Mouse (Mus musculus): Measurements from ENCODE around the gene Tm4sf4. TPM values are rescaled to one million over a fixed set of nuclear protein-coding genes. Genes with fewer than 3 reads are reported as not detected.

The Tm4sf4 gene
- total and polyA plus RNA-seq, 3 experiments, result not detected

- H3K4me2 ChIP-seq (ENCODE audit: insufficient read depth, low read depth, poor library complexity, severe bottlenecking), result no peak overlapping the region
- no peak for TF ChIP-seq NELFE (IDR thresholded peaks at IDR 0.05; ENCODE audit: low read depth, low read length)
- no peak for TF ChIP-seq EP300 (IDR thresholded peaks at IDR 0.05; ENCODE audit: low read length)
- H3K27me3 ChIP-seq (replicated peaks), result no peaks in the 10 kb centered on the region
- H3K9ac ChIP-seq (ENCODE audit: insufficient read depth, low read depth), result no peak overlapping the region
- in situ Hi-C loops (cut with MboI; ENCODE audit: low pct_ligation_motif_present, low pct_unique_long_range_greater_than_20kb, low sequenced_read_pairs), result no loop called here
- H3K27ac ChIP-seq (ENCODE audit: insufficient read depth, low read depth), result no peak overlapping the region
- H3K79me2 ChIP-seq (replicated peaks; ENCODE audit: control insufficient read depth, extremely low read depth, insufficient read depth, poor library complexity, severe bottlenecking), result no peaks in the 10 kb centered on the region
- H3K36me3 ChIP-seq (replicated peaks in 1 of 2; ENCODE audit: control insufficient read depth in 1 of 2, insufficient read depth in 1 of 2, low read length in 1 of 2), result no peaks in the 10 kb centered on the region
- no peaks in the 10 kb centered on the region for H3K4me1 ChIP-seq (ENCODE audit: control insufficient read depth in 1 of 2, insufficient read depth in 2 of 2)
- no peak for DNase-seq (ENCODE audit: extremely low read depth)
- dilution Hi-C loops (cut with MboI; ENCODE audit: extremely low pct_ligation_motif_present, extremely low pct_unique_long_range_greater_than_20kb, low sequenced_read_pairs), result no loop called here
- H3K9me3 ChIP-seq (replicated peaks; ENCODE audit: low read length), result no peaks in the 10 kb centered on the region
- no peak overlapping the region for H3K4me3 ChIP-seq (replicated peaks in 1 of 3; ENCODE audit: low read depth in 2 of 3, low read length in 2 of 3, poor library complexity in 1 of 3)
These were observed 13.6 kb upstream of the Tm4sf4 start for GRCm38 (mm10) chr3:57411535-57411934.

GRCm38 (mm10) chr3:57420233-57420632 is 4.9 kb upstream of the Tm4sf4 start:
- no peak overlapping the region for H3K4me2 ChIP-seq (ENCODE audit: insufficient read depth, low read depth, poor library complexity, severe bottlenecking)
- in situ Hi-C loops (cut with MboI; ENCODE audit: low pct_ligation_motif_present, low pct_unique_long_range_greater_than_20kb, low sequenced_read_pairs), result no loop called here
- no peak overlapping the region for H3K4me3 ChIP-seq (replicated peaks in 1 of 3; ENCODE audit: low read depth in 2 of 3, low read length in 2 of 3, poor library complexity in 1 of 3)

GRCm38 (mm10) chr3:57420660-57421059 is 4.5 kb upstream of the Tm4sf4 start:
- TF ChIP-seq BHLHE40 (IDR thresholded peaks at IDR 0.05; ENCODE audit: low read depth, low read length) (no peak), MAX (IDR thresholded peaks at IDR 0.05; ENCODE audit: low read length) (no peak), ZC3H11A (IDR thresholded peaks at IDR 0.05; ENCODE audit: low read depth, low read length) (no peak), ETS1 (conservative IDR thresholded peaks at IDR 0.05; ENCODE audit: low read depth, low read length) (no peak), UBTF (IDR thresholded peaks at IDR 0.05; ENCODE audit: low read depth, low read length) (no peak), MAFK (IDR thresholded peaks at IDR 0.05; ENCODE audit: insufficient replicate concordance, low read length) (no peak), KAT2A (IDR thresholded peaks at IDR 0.05; ENCODE audit: insufficient replicate concordance, low read length) (no peak), NELFE (IDR thresholded peaks at IDR 0.05; ENCODE audit: low read depth, low read length) (no peak), RCOR1 (conservative IDR thresholded peaks at IDR 0.05; ENCODE audit: low read depth, low read length) (no peak), POLR2A (IDR thresholded peaks at IDR 0.05; ENCODE audit: low read depth, low read length) (no peak), MXI1 (IDR thresholded peaks at IDR 0.05; ENCODE audit: low read depth, low read length) (no peak), JUND (conservative IDR thresholded peaks at IDR 0.05; ENCODE audit: low read depth, low read length) (no peak), CHD2 (IDR thresholded peaks at IDR 0.05; ENCODE audit: low read length) (no peak)
- H3K9me3 ChIP-seq (replicated peaks; ENCODE audit: low read length), result no peaks in the 10 kb centered on the region
- H3K27ac ChIP-seq (ENCODE audit: insufficient read depth, low read depth), result no peak overlapping the region
- H3K36me3 ChIP-seq (replicated peaks in 1 of 2; ENCODE audit: control insufficient read depth in 1 of 2, insufficient read depth in 1 of 2, low read length in 1 of 2), result no peaks in the 10 kb centered on the region
- H3K9ac ChIP-seq (ENCODE audit: insufficient read depth, low read depth), result no peak overlapping the region
- H3K27me3 ChIP-seq (replicated peaks), result no peaks in the 10 kb centered on the region
- in situ Hi-C loops (cut with MboI; ENCODE audit: low pct_ligation_motif_present, low pct_unique_long_range_greater_than_20kb, low sequenced_read_pairs) (no loop called here), dilution Hi-C loops (cut with MboI; ENCODE audit: extremely low pct_ligation_motif_present, extremely low pct_unique_long_range_greater_than_20kb, low sequenced_read_pairs) (no loop called here)
- H3K4me2 ChIP-seq (ENCODE audit: insufficient read depth, low read depth, poor library complexity, severe bottlenecking), result no peak overlapping the region
- H3K79me2 ChIP-seq (replicated peaks; ENCODE audit: control insufficient read depth, extremely low read depth, insufficient read depth, poor library complexity, severe bottlenecking), result no peaks in the 10 kb centered on the region
- no peak for DNase-seq (ENCODE audit: extremely low read depth)
- H3K4me3 ChIP-seq (replicated peaks in 1 of 3; ENCODE audit: low read depth in 2 of 3, low read length in 2 of 3, poor library complexity in 1 of 3), result no peak overlapping the region
- no peaks in the 10 kb centered on the region for H3K4me1 ChIP-seq (ENCODE audit: control insufficient read depth in 1 of 2, insufficient read depth in 2 of 2)

More at GRCm38 (mm10) chr3:57420233-57420632, 4.9 kb upstream of the Tm4sf4 start:
- H3K79me2 ChIP-seq (replicated peaks; ENCODE audit: control insufficient read depth, extremely low read depth, insufficient read depth, poor library complexity, severe bottlenecking), result no peaks in the 10 kb centered on the region
- DNase-seq (ENCODE audit: extremely low read depth), result no peak
- dilution Hi-C loops (cut with MboI; ENCODE audit: extremely low pct_ligation_motif_present, extremely low pct_unique_long_range_greater_than_20kb, low sequenced_read_pairs), result no loop called here
- H3K4me1 ChIP-seq (ENCODE audit: control insufficient read depth in 1 of 2, insufficient read depth in 2 of 2), result no peaks in the 10 kb centered on the region
- no peaks in the 10 kb centered on the region for H3K27me3 ChIP-seq (replicated peaks)
- H3K9me3 ChIP-seq (replicated peaks; ENCODE audit: low read length), result no peaks in the 10 kb centered on the region
- TF ChIP-seq POLR2A (IDR thresholded peaks at IDR 0.05; ENCODE audit: low read depth, low read length), result no peak
- no peak for TF ChIP-seq IRF4 (IDR thresholded peaks at IDR 0.05; ENCODE audit: low read depth, low read length)
- no peak for TF ChIP-seq JUN (IDR thresholded peaks at IDR 0.05; ENCODE audit: insufficient read depth, low read depth, low read length)
- no peak for TF ChIP-seq E2F4 (IDR thresholded peaks at IDR 0.05; ENCODE audit: insufficient replicate concordance, low read depth, low read length)
- TF ChIP-seq USF2 (conservative IDR thresholded peaks at IDR 0.05; ENCODE audit: low read depth, low read length), result no peak
- no peak for TF ChIP-seq PAX5 (IDR thresholded peaks at IDR 0.05; ENCODE audit: low read length)
- TF ChIP-seq MYC (IDR thresholded peaks at IDR 0.05; ENCODE audit: low read depth, low read length), result no peak
- no peak for TF ChIP-seq CTCF (conservative IDR thresholded peaks at IDR 0.05 in 1 of 2, IDR thresholded peaks at IDR 0.05 in 1 of 2; ENCODE audit: low read depth in 2 of 2, low read length in 2 of 2)
- no peak for TF ChIP-seq SIN3A (IDR thresholded peaks at IDR 0.05; ENCODE audit: low read length)
- TF ChIP-seq ZC3H11A (IDR thresholded peaks at IDR 0.05; ENCODE audit: low read depth, low read length), result no peak
- no peak for TF ChIP-seq ELF1 (IDR thresholded peaks at IDR 0.05; ENCODE audit: low read depth, low read length)
- no peak for TF ChIP-seq ZNF384 (IDR thresholded peaks at IDR 0.05; ENCODE audit: low read depth, low read length)
- TF ChIP-seq GABPA (IDR thresholded peaks at IDR 0.05; ENCODE audit: insufficient replicate concordance, low read depth, low read length), result no peak
- TF ChIP-seq CHD2 (IDR thresholded peaks at IDR 0.05; ENCODE audit: low read length), result no peak
- no peak for TF ChIP-seq RAD21 (IDR thresholded peaks at IDR 0.05; ENCODE audit: low read depth, low read length)
- no peak for TF ChIP-seq RCOR1 (conservative IDR thresholded peaks at IDR 0.05; ENCODE audit: low read depth, low read length)
- TF ChIP-seq ETS1 (conservative IDR thresholded peaks at IDR 0.05; ENCODE audit: low read depth, low read length), result no peak
- no peak overlapping the region for H3K27ac ChIP-seq (ENCODE audit: insufficient read depth, low read depth)
- no peaks in the 10 kb centered on the region for H3K36me3 ChIP-seq (replicated peaks in 1 of 2; ENCODE audit: control insufficient read depth in 1 of 2, insufficient read depth in 1 of 2, low read length in 1 of 2)
- no peak overlapping the region for H3K9ac ChIP-seq (ENCODE audit: insufficient read depth, low read depth)

All from CH12.LX (cell line).